Mouse (Mus musculus): ENCODE results near the gene Mmp15. TPM values are rescaled to one million over a fixed set of nuclear protein-coding genes. Genes with fewer than 3 reads are reported as not detected.
A peak's percentile ranks its signal among the peaks of the same experiment; 100 is the strongest.

The Mmp15 gene
- polyA plus RNA-seq, 1 experiment from 2014 or later, result 8.9 TPM

DNA sequence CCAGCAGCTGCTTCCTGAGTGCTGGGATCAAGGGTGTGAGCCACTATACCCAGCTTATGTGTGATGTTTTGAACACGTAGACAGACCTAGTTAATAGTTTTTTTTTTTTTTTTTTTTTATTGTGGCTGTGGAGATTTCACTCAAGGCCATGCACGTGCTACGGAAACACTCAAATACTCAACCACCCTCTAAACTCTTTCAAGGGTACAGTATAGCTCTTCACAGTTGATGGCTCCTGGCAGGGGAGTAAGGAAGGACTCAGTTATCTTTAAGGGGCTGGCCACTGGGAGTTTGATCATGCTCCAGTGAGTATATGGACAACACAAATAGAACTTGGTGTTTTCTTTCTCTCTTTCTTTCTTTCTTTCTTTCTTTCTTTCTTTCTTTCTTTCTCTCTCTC lies 32.4 kb downstream of the Mmp15 start:
- H3K36me3 ChIP-seq (replicated peaks; ENCODE audit: control insufficient read depth, insufficient read depth, low read depth, low read length), result no peaks in the 10 kb centered on the region
- no peak overlapping the region for H3K27ac ChIP-seq (replicated peaks; ENCODE audit: low read depth, low read length)
- no peaks in the 10 kb centered on the region for H3K4me1 ChIP-seq (ENCODE audit: control insufficient read depth, insufficient read depth, low read length)
- no peaks in the 10 kb centered on the region for H3K9me3 ChIP-seq (replicated peaks; ENCODE audit: control insufficient read depth, low read length)
- H3K4me3 ChIP-seq (ENCODE audit: low read depth, low read length), result no peak overlapping the region
- no peak for DNase-seq (ENCODE audit: low spot score)
- no peaks in the 10 kb centered on the region for H3K27me3 ChIP-seq (ENCODE audit: control insufficient read depth, insufficient read depth, low read length)
- no peak for ATAC-seq (replicated peaks; ENCODE audit: insufficient number of reproducible peaks, low FRiP score, low TSS enrichment, low read depth)
- H3K9ac ChIP-seq (replicated peaks; ENCODE audit: low read length), result no peak overlapping the region
- H3K4me2 ChIP-seq (ENCODE audit: low read depth, low read length), result no peak overlapping the region
- WGBS, result 82% methylated on average over 3 of the region's 3 CpGs

DNA sequence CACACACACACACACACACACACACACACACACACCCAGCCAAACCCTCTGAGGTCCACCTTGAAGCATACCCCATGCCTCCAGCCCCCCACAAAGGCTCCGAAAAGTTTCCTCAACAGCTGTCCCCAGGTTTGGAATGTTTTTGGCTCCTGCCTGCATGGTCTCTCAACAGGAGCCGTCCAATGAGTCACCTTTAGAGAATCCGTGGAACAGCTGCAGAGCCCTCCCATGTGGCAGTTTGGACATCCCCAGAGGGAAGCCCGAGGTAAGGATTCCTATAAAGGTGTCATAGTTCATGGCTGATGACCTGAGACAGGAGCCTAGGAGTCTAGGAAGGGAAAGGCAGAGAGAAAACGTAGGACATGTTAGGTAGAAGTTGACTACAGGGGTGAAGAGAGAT lies 34.0 kb downstream of the Mmp15 start:
- no peak for DNase-seq (ENCODE audit: low spot score)
- H3K27ac ChIP-seq (replicated peaks; ENCODE audit: low read depth, low read length), result no peak overlapping the region
- H3K9ac ChIP-seq (replicated peaks; ENCODE audit: low read length), result no peak overlapping the region
- H3K27me3 ChIP-seq (ENCODE audit: control insufficient read depth, insufficient read depth, low read length), result no peaks in the 10 kb centered on the region
- no peaks in the 10 kb centered on the region for H3K9me3 ChIP-seq (replicated peaks; ENCODE audit: control insufficient read depth, low read length)
- H3K4me1 ChIP-seq (ENCODE audit: control insufficient read depth, insufficient read depth, low read length), result no peaks in the 10 kb centered on the region
- 79% methylated on average over 5 of the region's 5 CpGs for WGBS
- no peak overlapping the region for H3K4me3 ChIP-seq (ENCODE audit: low read depth, low read length)
- no peak for ATAC-seq (replicated peaks; ENCODE audit: insufficient number of reproducible peaks, low FRiP score, low TSS enrichment, low read depth)
- no peaks in the 10 kb centered on the region for H3K36me3 ChIP-seq (replicated peaks; ENCODE audit: control insufficient read depth, insufficient read depth, low read depth, low read length)
- H3K4me2 ChIP-seq (ENCODE audit: low read depth, low read length), result no peak overlapping the region

DNA sequence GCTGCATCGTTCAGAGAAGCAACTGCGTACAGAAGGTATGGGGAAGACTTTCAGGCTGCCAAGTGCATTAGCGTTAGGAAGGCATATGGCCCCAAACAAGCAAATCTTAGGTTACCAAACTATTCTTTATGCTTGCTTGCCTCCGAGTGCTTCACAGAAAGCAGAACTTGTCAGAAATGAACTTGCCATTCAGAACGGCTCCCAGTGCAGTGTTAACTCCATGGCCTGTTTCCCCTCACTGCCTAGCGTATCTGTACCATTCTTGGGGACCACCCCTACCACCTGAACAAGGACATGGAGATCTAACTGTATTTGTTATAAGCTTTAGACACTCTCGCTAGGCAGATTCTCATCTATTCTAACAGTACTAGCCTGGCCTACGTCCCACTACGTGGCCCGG lies 35.2 kb downstream of the Mmp15 start:
- WGBS, result 90% methylated on average over 10 of the region's 10 CpGs
- Histone ChIP-seq H3K36me3 (replicated peaks; ENCODE audit: control insufficient read depth, insufficient read depth, low read depth, low read length) (no peaks in the 10 kb centered on the region), H3K27me3 (ENCODE audit: control insufficient read depth, insufficient read depth, low read length) (no peaks in the 10 kb centered on the region), H3K9me3 (replicated peaks; ENCODE audit: control insufficient read depth, low read length) (no peaks in the 10 kb centered on the region), H3K9ac (replicated peaks; ENCODE audit: low read length) (no peak overlapping the region), H3K4me3 (ENCODE audit: low read depth, low read length) (no peak overlapping the region), H3K4me1 (ENCODE audit: control insufficient read depth, insufficient read depth, low read length) (no peaks in the 10 kb centered on the region), H3K27ac (replicated peaks; ENCODE audit: low read depth, low read length) (no peak overlapping the region), H3K4me2 (ENCODE audit: low read depth, low read length) (no peak overlapping the region)
- no peak for ATAC-seq (replicated peaks; ENCODE audit: insufficient number of reproducible peaks, low FRiP score, low TSS enrichment, low read depth)
- no peak for DNase-seq (ENCODE audit: low spot score)

DNA sequence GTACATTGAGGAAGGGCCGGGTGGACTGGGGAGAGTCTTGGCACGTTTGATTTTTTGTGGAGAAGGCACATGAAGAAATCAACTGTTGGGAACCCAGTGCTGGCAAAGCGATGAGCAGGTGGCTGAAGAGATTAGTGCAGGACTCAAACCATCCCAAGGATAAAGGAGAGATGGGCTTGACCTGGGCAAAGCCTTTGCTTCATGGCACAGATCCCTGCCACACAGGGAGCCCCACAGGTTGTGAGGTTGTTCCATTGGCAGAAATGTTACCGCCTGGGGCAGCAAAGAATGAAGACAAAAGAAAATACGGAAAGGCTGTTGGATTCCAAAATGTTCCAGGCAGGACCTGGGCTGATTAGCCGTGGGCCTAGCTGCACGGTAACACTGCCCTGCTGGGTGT lies 35.9 kb downstream of the Mmp15 start:
- no peak overlapping the region for H3K9ac ChIP-seq (replicated peaks; ENCODE audit: low read length)
- H3K4me3 ChIP-seq (ENCODE audit: low read depth, low read length), result no peak overlapping the region
- H3K9me3 ChIP-seq (replicated peaks; ENCODE audit: control insufficient read depth, low read length), result no peaks in the 10 kb centered on the region
- H3K4me2 ChIP-seq (ENCODE audit: low read depth, low read length), result no peak overlapping the region
- no peak overlapping the region for H3K27ac ChIP-seq (replicated peaks; ENCODE audit: low read depth, low read length)
- DNase-seq (ENCODE audit: low spot score) (no peak), ATAC-seq (replicated peaks; ENCODE audit: insufficient number of reproducible peaks, low FRiP score, low TSS enrichment, low read depth) (no peak)
- no peaks in the 10 kb centered on the region for H3K27me3 ChIP-seq (ENCODE audit: control insufficient read depth, insufficient read depth, low read length)
- no peaks in the 10 kb centered on the region for H3K4me1 ChIP-seq (ENCODE audit: control insufficient read depth, insufficient read depth, low read length)
- no peaks in the 10 kb centered on the region for H3K36me3 ChIP-seq (replicated peaks; ENCODE audit: control insufficient read depth, insufficient read depth, low read depth, low read length)
- 87% methylated on average over 7 of the region's 7 CpGs for WGBS

DNA sequence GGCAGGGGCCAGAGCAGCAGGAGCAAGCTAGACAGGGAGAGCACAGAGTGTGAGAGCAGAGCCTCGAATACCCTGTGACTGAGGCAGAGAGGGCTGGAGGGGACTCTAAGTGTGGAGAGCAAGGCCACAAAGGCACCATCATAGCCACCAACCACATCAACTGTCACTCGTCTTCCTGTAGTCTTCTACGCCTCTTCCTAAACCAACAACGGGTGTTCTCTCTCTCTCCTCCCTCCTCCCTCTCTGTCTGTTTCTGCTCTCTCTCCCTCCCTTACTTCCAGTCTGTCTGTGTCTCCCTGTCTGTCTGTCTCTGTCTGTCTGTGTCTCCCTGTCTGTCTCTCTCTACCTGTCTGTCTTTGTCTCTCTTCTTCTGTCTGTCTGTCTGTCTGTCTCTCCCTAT lies 38.2 kb downstream of the Mmp15 start:
- Histone ChIP-seq H3K27ac (replicated peaks; ENCODE audit: low read depth, low read length) (no peak overlapping the region), H3K36me3 (replicated peaks; ENCODE audit: control insufficient read depth, insufficient read depth, low read depth, low read length) (no peaks in the 10 kb centered on the region), H3K9ac (replicated peaks; ENCODE audit: low read length) (no peak overlapping the region), H3K4me3 (ENCODE audit: low read depth, low read length) (no peak overlapping the region), H3K9me3 (replicated peaks; ENCODE audit: control insufficient read depth, low read length) (no peaks in the 10 kb centered on the region), H3K27me3 (ENCODE audit: control insufficient read depth, insufficient read depth, low read length) (no peaks in the 10 kb centered on the region), H3K4me1 (ENCODE audit: control insufficient read depth, insufficient read depth, low read length) (no peaks in the 10 kb centered on the region), H3K4me2 (ENCODE audit: low read depth, low read length) (no peak overlapping the region)
- DNase-seq (ENCODE audit: low spot score) (no peak), ATAC-seq (replicated peaks; ENCODE audit: insufficient number of reproducible peaks, low FRiP score, low TSS enrichment, low read depth) (no peak)
- 79% methylated on average over 4 of the region's 4 CpGs for WGBS

DNA sequence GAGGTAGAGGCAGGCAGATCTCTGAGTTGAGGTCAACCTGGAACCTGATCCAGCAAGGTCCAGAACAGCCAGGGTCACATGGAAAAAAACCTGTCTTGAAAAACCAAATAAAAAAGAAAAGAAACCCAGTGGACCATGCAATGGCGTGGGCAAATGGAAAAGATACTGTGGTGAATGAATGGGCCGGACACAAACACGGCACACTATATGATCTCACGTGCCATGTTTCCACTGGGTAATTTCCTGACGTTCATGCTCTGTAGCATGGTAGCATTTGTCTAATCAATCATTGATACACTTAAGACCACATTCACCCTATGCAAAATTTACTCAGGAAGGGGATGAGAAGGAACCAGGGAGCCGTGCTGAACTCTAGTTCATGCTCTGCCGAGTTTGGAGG lies 39.0 kb downstream of the Mmp15 start:
- Histone ChIP-seq H3K9me3 (replicated peaks; ENCODE audit: control insufficient read depth, low read length) (no peaks in the 10 kb centered on the region), H3K4me2 (ENCODE audit: low read depth, low read length) (no peak overlapping the region), H3K4me3 (ENCODE audit: low read depth, low read length) (no peak overlapping the region), H3K4me1 (ENCODE audit: control insufficient read depth, insufficient read depth, low read length) (no peaks in the 10 kb centered on the region), H3K9ac (replicated peaks; ENCODE audit: low read length) (no peak overlapping the region), H3K27me3 (ENCODE audit: control insufficient read depth, insufficient read depth, low read length) (no peaks in the 10 kb centered on the region), H3K36me3 (replicated peaks; ENCODE audit: control insufficient read depth, insufficient read depth, low read depth, low read length) (no peaks in the 10 kb centered on the region), H3K27ac (replicated peaks; ENCODE audit: low read depth, low read length) (no peak overlapping the region)
- no peak for DNase-seq (ENCODE audit: low spot score)
- 84% methylated on average over 7 of the region's 7 CpGs for WGBS
- no peak for ATAC-seq (replicated peaks; ENCODE audit: insufficient number of reproducible peaks, low FRiP score, low TSS enrichment, low read depth)

DNA sequence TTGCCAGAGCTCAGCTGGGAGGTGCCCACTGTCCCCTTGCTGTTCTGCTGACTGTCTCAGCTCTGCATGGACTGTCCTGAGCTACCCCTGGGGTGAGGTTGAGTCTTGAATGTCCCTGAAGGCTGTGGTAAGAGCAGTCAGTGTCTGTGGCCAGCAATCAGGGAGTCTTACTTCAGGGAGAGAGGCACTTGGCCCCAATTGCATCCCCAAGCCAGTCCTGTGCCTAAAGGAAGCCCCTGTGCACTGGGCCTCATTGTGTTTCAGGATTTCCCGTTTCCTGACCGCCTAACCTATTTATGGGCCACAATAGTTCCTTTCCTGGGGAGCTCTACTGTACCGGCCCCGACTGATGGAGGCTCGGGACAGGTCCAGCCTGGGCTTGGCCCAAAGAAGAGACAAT lies 40.5 kb downstream of the Mmp15 start:
- Histone ChIP-seq H3K36me3 (replicated peaks; ENCODE audit: control insufficient read depth, insufficient read depth, low read depth, low read length) (no peaks in the 10 kb centered on the region), H3K4me2 (ENCODE audit: low read depth, low read length) (no peak overlapping the region), H3K9ac (replicated peaks; ENCODE audit: low read length) (no peak overlapping the region), H3K27me3 (ENCODE audit: control insufficient read depth, insufficient read depth, low read length) (no peaks in the 10 kb centered on the region), H3K9me3 (replicated peaks; ENCODE audit: control insufficient read depth, low read length) (no peaks in the 10 kb centered on the region), H3K4me3 (ENCODE audit: low read depth, low read length) (no peak overlapping the region), H3K27ac (replicated peaks; ENCODE audit: low read depth, low read length) (no peak overlapping the region), H3K4me1 (ENCODE audit: control insufficient read depth, insufficient read depth, low read length) (no peaks in the 10 kb centered on the region)
- ATAC-seq (replicated peaks; ENCODE audit: insufficient number of reproducible peaks, low FRiP score, low TSS enrichment, low read depth) (no peak), DNase-seq (ENCODE audit: low spot score) (no peak)
- WGBS, result 74% methylated on average over 5 of the region's 5 CpGs

DNA sequence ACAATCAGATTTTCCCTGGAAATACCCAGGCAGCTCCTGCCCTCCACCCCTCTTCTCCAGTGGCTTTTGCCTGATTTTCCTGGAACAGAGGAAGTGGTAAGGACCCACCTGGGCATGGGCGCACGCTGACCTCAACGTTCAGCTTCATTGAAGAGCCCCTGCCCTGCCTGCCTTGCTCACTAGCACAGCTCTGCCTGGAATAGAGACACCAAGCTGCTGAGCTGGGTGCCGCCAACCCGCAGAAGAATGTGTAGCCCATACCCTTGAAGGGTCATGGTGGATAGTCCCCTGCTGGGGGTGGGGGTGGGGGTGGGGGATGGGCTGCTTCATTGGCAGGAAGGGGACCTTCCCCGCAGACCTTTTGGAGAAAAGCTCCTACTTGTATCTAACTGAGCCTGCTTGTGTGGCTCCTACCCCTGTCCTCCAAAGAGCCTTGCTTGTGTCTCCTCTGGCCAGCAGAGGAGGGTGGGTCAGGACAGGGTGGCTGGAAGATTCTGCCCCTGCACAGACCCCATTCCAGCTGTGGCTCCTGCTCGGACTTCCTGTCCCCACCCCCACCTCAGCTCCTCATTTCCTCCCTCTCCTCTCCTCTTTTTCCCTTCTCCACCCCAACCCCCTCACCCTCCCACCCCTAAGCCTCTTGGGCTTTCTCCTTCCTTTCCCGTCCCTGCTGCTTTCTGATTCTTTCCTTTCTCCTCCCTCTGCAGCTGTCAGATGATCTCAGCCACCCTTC lies 43.3 kb downstream of the Mmp15 start:
- Histone ChIP-seq H3K27ac (replicated peaks; ENCODE audit: low read depth, low read length) (0 out of 2 replicates have a peak overlapping the region, but pooled peaks have one; percentile 14), H3K9me3 (replicated peaks; ENCODE audit: control insufficient read depth, low read length) (no peaks in the 10 kb centered on the region), H3K9ac (replicated peaks; ENCODE audit: low read length) (peak overlapping the region; percentile 27; the same call in 1 of the 2 replicates), H3K4me2 (ENCODE audit: low read depth, low read length) (no peak overlapping the region), H3K4me3 (ENCODE audit: low read depth, low read length) (no peak overlapping the region), H3K4me1 (ENCODE audit: control insufficient read depth, insufficient read depth, low read length) (no peaks in the 10 kb centered on the region), H3K27me3 (ENCODE audit: control insufficient read depth, insufficient read depth, low read length) (no peaks in the 10 kb centered on the region), H3K36me3 (replicated peaks; ENCODE audit: control insufficient read depth, insufficient read depth, low read depth, low read length) (no peaks in the 10 kb centered on the region)
- 31% methylated on average over 8 of the region's 8 CpGs for WGBS
- ATAC-seq (replicated peaks; ENCODE audit: insufficient number of reproducible peaks, low FRiP score, low TSS enrichment, low read depth) (no peak), DNase-seq (ENCODE audit: low spot score) (no peak)

Data from embryonic facial prominence, embryonic 11.5 days (tissue).